Mouse (Mus musculus) hindbrain, postnatal 0 days (tissue): ENCODE results near the gene Wdr90. TPM values are rescaled to one million over a fixed set of nuclear protein-coding genes. Genes with fewer than 3 reads are reported as not detected.
A peak's percentile ranks its signal among the peaks of the same experiment; 100 is the strongest.

Source experiments
- ATAC-seq: fragments of 200-750 bp; cut with Nextera tagmentation; 2 replicates; pipeline ENCODE4 v1.8.0; 2017; ENCODE audit warnings: mild to moderate bottlenecking, moderate TSS enrichment, moderate library complexity
- DNase-seq: peaks from one replicate; pipeline ENCODE4 v3.0.0-alpha.2; 2015; ENCODE audit warnings: low spot score
- H3K27ac ChIP-seq: fragments of 300-500 bp; sonication (generic); 2 replicates; pipeline ENCODE4 v1.5.1; 2014; ENCODE audit warnings: mild to moderate bottlenecking
- H3K27me3 ChIP-seq: fragments of 300-500 bp; sonication (generic); 2 replicates; pipeline ENCODE4 v1.6.1; 2014; ENCODE audit warnings: low read length, mixed read lengths; ENCODE audit not compliant: insufficient read depth
- H3K36me3 ChIP-seq: fragments of 300-500 bp; sonication (generic); 2 replicates; pipeline ENCODE4 v1.6.1; 2014; ENCODE audit warnings: low read length, mixed read lengths; ENCODE audit not compliant: insufficient read depth
- H3K4me1 ChIP-seq: fragments of 300-500 bp; sonication (generic); 2 replicates; pipeline ENCODE4 v1.6.1; 2014; ENCODE audit warnings: antibody characterized with exemption, low read length, mixed read lengths; ENCODE audit not compliant: insufficient read depth
- H3K4me2 ChIP-seq: fragments of 300-500 bp; sonication (generic); 2 replicates; pipeline ENCODE4 v1.6.1; 2014; ENCODE audit warnings: low read depth, mild to moderate bottlenecking, low read length, moderate library complexity, mixed read lengths
- H3K4me3 ChIP-seq: fragments of 300-500 bp; sonication (generic); 2 replicates; pipeline ENCODE4 v1.5.1; 2014; ENCODE audit warnings: low read length
- H3K9ac ChIP-seq: fragments of 300-500 bp; sonication (generic); replicated peaks from 2 replicates; pipeline ENCODE4 v1.6.1; 2014; ENCODE audit warnings: mild to moderate bottlenecking, low read length, moderate library complexity, mixed read lengths
- H3K9me3 ChIP-seq: fragments of 300-500 bp; sonication (generic); 2 replicates; pipeline ENCODE4 v1.6.1; 2016; ENCODE audit warnings: low read length, mixed read lengths
- CTCF ChIP-seq: IDR thresholded peaks from 2 replicates; pipeline ENCODE4 v1.5.1; 2016; ENCODE audit warnings: antibody characterized with exemption, control low read depth, low read depth
- WGBS: fragments of 180-500 bp; shearing (Covaris S2); extraction: QIAGEN DNeasy Blood & Tissue Kit; methylation state at CpG from one replicate; pipeline ENCODE4 v1.1.7; 2014; 5-methylcytosine and 5-hydroxymethylcytosine counted together
- polyA plus RNA-seq: library from polyadenylated mRNA; unstranded; fragments of >200 nt; fragmentation: Nextera tagmentation; extraction: Ambion mirVana; gene quantifications from 2 replicates; pipeline ENCODE4 v1.2.1, GENCODE M21; 2015
- total RNA-seq: library from RNA; depleted of rRNA; stranded (reverse); fragments of >200 nt; gene quantifications from 2 replicates; pipeline ENCODE4 v1.2.3, GENCODE M21; 2014

Wdr90 gene
- total and polyA plus RNA-seq, 2 experiments from 2014 or later = 13.2 to 75.5 TPM

- WGBS = under 1% methylated on average over 21 of the region's 24 CpGs
- H3K4me3 ChIP-seq = peak within 1 kb of the TSS; percentile 84
- H3K9me3 ChIP-seq = no peaks in the 10 kb centered on the region
- H3K36me3 ChIP-seq = peaks cover 5% of the 10 kb centered on the region; the same call in 1 of the 2 replicates
- H3K4me2 ChIP-seq = peak within 1 kb of the TSS; percentile 89
- H3K27ac ChIP-seq = peak within 1 kb of the TSS; percentile 83
- peaks cover 4% of the 10 kb centered on the region for H3K4me1 ChIP-seq
- DNase-seq = peak; percentile 90
- H3K9ac ChIP-seq = peak within 1 kb of the TSS; percentile 77
- ATAC-seq = peak; percentile 90
- peak; percentile 42 for TF ChIP-seq CTCF
- no peaks in the 10 kb centered on the region for H3K27me3 ChIP-seq
These were observed 7.4 kb upstream of the Wdr90 start, which contains the start of gene Mcrip2 for GRCm38 (mm10) chr17:25868601-25869191. Mcrip2 (minus strand) TSS chr17:25868764.

GRCm38 (mm10) chr17:25867836-25868600, 6.7 kb upstream of the Wdr90 start:
- H3K4me1 ChIP-seq = peaks cover 4% of the 10 kb centered on the region
- peak overlapping the region; percentile 89 for H3K4me2 ChIP-seq
- ATAC-seq = peak; percentile 59
- H3K27ac ChIP-seq = peak overlapping the region; percentile 83
- no peak for TF ChIP-seq CTCF
- no peak for DNase-seq
- H3K27me3 ChIP-seq = no peaks in the 10 kb centered on the region
- peak overlapping the region; percentile 84 for H3K4me3 ChIP-seq
- H3K36me3 ChIP-seq = peaks cover 5% of the 10 kb centered on the region; the same call in 1 of the 2 replicates
- WGBS = 2% methylated on average over 40 of the region's 42 CpGs
- peak overlapping the region; percentile 77 for H3K9ac ChIP-seq
- H3K9me3 ChIP-seq = no peaks in the 10 kb centered on the region

DNA sequence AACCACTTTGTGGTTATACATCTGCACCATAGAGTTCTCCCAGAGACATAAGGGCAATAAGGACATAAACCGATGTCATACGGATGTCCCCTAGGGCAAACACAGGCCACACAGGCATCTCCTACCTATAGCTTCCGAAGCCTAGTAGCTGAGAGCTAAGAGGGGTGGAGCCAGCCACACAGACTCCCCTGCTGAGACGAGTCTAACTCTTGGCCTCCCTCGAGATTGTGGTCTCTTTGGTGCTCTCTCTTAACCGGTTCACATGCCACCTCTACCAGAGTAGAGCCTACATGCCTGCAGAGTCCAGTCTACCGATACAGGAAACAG, 6.2 kb upstream of the Wdr90 start:
- 19% methylated on average over 7 of the region's 7 CpGs for WGBS
- peak overlapping the region; percentile 77; the same call in 1 of the 2 replicates for H3K9ac ChIP-seq

DNA sequence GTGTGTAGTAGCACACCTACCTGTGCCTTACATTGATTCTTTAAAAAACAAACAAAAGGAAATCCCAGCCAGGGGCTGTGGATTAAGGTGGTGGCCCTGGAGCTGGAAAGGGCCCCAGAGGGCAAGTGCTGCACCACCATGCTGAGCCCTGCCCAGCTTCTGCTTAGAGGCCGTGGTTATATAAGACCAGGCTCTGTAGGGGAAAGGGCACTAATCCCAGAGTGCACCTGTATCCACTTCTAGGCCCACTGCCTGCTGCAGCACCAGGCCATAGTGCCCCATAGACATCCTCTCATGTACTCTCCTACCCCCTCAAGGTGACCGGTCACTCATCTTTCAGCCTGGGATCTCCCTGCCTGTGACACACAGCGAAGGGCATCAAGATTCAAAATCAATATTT, 4.9 kb upstream of the Wdr90 start:
- Histone ChIP-seq H3K36me3 (peaks cover 5% of the 10 kb centered on the region; the same call in 1 of the 2 replicates), H3K9ac (no peak overlapping the region), H3K4me1 (peaks cover 9% of the 10 kb centered on the region), H3K27me3 (no peaks in the 10 kb centered on the region), H3K27ac (no peak overlapping the region), H3K9me3 (no peaks in the 10 kb centered on the region), H3K4me2 (no peak overlapping the region), H3K4me3 (no peak overlapping the region)
- TF ChIP-seq CTCF = no peak
- DNase-seq = no peak
- no peak for ATAC-seq
- 94% methylated on average over 3 of the region's 3 CpGs for WGBS

More for the DNA sequence above, 6.2 kb upstream of the Wdr90 start:
- peaks cover 4% of the 10 kb centered on the region for H3K4me1 ChIP-seq
- no peaks in the 10 kb centered on the region for H3K9me3 ChIP-seq
- peaks cover 5% of the 10 kb centered on the region; the same call in 1 of the 2 replicates for H3K36me3 ChIP-seq
- DNase-seq = no peak
- no peak for TF ChIP-seq CTCF
- no peak for ATAC-seq
- peak overlapping the region; percentile 89 for H3K4me2 ChIP-seq
- H3K27me3 ChIP-seq = no peaks in the 10 kb centered on the region
- no peak overlapping the region for H3K27ac ChIP-seq
- peak overlapping the region; percentile 84 for H3K4me3 ChIP-seq

- Histone ChIP-seq H3K4me3 (no peak overlapping the region), H3K9ac (no peak overlapping the region), H3K4me2 (no peak overlapping the region), H3K27ac (no peak overlapping the region), H3K36me3 (peaks cover 5% of the 10 kb centered on the region; the same call in 1 of the 2 replicates), H3K4me1 (peaks cover 14% of the 10 kb centered on the region), H3K27me3 (no peaks in the 10 kb centered on the region), H3K9me3 (no peaks in the 10 kb centered on the region)
- ATAC-seq = no peak
- TF ChIP-seq CTCF = no peak
- DNase-seq = no peak
- WGBS = 91% methylated on average over 11 of the region's 11 CpGs
These were observed 4.0 kb upstream of the Wdr90 start for GRCm38 (mm10) chr17:25865288-25865687.

DNA sequence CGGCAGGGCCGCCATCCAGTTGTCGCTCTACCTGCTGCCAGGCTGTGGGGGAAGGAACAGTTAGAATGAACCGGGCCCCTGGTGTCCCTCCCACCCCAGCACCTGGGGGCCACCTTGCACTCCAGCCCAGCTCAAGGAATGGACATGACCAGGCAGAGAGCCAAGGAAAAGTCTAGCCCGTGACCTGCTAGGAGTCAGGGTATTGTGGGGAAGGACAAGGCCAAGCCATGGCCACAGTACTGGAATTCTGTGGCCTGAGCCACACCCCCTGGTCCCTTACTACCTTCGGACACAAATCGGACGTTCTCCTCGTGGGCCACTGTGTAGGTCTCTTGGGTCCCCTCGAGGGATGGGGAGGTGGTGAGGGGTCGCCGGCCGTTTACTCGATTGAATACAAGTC, 3.0 kb upstream of the Wdr90 start:
- TF ChIP-seq CTCF = no peak
- Histone ChIP-seq H3K4me2 (no peak overlapping the region), H3K36me3 (peaks cover 5% of the 10 kb centered on the region; the same call in 1 of the 2 replicates), H3K4me1 (peaks cover 15% of the 10 kb centered on the region), H3K9me3 (no peaks in the 10 kb centered on the region), H3K27ac (no peak overlapping the region), H3K27me3 (no peaks in the 10 kb centered on the region), H3K4me3 (no peak overlapping the region), H3K9ac (no peak overlapping the region)
- no peak for ATAC-seq
- 91% methylated on average over 14 of the region's 14 CpGs for WGBS
- DNase-seq = no peak
